Mouse (Mus musculus): ENCODE data around the gene Atg9a.

Gene Atg9a

GRCm38 (mm10) chr1:75214886-75215285, 22.9 kb upstream of the Atg9a start:
- no peak for DNase-seq

DNA sequence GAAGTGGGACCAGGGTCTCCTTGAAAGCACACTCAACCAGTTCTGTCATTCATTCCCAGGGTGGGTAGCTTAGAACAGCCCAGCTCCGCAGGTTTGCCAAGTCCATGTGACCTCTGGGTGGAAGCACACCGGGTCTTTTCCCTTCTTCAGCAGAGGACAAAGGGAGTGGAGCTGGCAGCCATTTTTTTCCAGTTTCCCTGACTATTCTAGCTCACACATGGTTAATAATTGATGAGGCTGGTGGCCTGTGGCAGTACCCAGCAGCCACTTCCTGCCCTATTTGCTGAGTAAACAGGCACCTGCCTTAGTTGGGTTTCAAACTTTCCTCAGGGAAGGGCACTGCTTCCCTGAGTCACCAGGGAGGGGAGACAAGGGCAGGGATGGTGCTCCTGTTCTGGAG, 22.4 kb upstream of the Atg9a start:
- DNase-seq: no peak

DNA sequence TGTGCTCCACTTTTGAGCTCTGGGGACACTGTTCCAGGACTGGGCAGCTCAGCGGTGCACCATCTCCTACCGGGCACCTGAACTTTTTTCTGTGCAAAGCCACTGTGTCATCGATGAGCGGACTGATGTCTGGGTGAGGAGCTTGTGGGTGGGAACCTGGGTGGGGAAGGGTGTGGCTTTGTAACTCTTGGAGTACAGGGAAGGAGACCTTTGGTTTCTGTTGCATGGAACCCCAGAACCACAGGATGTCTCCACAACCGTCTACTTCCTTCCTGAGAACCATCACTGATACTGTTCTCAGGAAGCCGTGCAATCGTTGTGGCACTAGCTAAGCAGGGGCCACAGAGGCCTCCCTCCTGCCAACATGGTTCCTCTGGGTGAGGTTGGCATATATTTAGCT, 21.1 kb upstream of the Atg9a start:
- no peak for DNase-seq

DNA sequence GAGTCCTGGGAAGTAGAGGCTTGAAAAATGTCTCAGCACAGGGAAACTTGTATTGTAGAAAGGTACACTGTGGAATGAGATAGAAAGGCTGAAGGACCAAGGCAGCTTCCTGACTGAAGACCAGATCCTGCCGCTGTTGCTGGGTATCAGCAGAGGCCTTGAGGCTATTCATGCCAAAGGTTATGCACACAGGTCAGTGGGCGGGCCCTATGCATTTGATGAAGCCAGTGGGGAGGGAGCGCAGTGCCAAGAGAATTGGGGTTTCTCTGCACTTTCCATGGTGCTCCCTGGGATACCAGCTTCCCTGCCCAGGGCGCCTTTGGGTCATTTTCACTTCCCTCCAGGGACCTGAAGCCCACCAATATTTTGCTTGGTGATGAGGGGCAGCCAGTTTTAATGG, 20.5 kb upstream of the Atg9a start:
- no peak for DNase-seq

- no peak for DNase-seq
Measured at GRCm38 (mm10) chr1:75211141-75211708, 19.2 kb upstream of the Atg9a start.

GRCm38 (mm10) chr1:75210136-75211087, 18.4 kb upstream of the Atg9a start, which contains the start of the genes Glb1l and Stk16:
Gene Glb1l, minus strand, starts transcription at chr1:75210813.
Gene Stk16, plus strand, starts transcription at chr1:75210838.
- DNase-seq: peak; percentile 96

DNA sequence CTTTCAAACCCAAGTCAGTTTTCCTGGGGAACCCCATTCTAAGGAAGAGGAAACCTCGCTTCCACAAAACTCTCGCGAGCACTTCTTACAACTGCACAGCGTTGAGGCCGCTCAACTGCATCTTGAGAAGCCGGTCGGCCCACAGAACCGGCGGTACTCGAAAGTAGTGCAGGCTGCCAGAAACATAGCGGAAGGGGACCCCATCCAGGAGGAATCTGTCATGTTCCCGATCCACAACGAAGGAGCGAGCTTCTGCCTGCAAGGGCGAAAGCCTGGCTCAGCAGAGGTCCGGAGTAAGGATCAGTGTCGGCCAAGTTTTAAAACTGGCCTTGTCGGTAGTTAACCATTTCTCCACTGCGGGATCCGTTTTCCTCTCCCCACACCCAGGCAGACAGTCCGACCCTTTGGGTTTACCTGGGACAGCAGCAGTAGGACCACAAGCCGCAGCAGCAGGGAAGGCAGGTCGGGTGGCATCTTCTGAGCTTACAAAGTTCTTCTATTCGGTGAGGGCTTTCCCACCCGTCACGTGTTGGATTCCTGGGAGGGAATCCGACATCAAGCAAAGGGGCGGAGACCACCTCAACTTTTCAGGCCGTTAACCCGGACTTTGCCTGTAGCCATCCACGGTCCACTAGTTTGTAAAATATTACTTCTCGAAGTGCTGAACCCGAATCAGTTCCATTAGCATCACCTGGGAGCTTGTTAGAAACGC, 17.1 kb upstream of the Atg9a start:
- no peak for DNase-seq

- no peak for DNase-seq
Measured at GRCm38 (mm10) chr1:75201236-75201635, 9.2 kb upstream of the Atg9a start.

DNA sequence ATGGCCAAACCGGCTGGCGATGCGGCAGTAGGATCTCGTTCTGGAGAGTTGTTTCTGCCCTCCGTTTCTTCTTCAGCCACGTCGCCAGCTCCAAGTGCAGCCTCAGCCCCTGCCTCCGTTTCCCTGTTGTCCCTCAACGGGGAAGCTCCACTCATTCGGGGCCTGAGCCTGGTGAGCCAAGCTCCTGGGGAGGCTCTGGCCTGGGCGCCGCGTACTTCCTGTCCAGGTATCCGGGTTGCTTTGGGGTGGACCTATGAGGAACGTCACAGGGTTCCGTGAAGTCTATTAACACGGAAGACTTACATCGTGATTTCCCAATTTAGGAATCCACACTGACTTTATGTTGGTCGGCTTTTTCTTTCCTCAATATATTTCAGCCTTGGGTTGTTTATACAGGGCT, 456 bp upstream of the Atg9a start:
- DNase-seq: peak; percentile 60

GRCm38 (mm10) chr1:75191258-75191621, 756 bp downstream of the Atg9a start:
- DNase-seq: no peak

DNA sequence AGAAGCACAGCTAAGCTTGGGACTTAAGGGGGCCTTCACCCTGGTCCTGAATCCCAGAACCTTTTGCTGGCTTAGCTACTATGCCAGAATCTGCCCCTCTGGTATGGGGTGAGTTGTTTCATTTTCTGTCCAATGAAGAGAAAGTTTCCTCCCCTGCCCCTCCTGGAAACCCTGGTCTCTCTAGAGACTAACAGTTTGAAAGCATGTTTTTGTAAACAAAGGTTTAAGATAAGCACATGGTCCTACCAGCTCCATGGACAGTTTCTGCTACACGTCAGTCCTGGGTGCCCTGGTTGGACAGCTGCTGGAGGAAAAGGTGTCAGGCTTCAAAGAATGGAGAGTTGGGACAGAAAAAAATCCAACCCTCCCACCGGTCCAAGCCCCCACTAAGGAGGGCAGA, 1.4 kb downstream of the Atg9a start:
- no peak for DNase-seq

DNA sequence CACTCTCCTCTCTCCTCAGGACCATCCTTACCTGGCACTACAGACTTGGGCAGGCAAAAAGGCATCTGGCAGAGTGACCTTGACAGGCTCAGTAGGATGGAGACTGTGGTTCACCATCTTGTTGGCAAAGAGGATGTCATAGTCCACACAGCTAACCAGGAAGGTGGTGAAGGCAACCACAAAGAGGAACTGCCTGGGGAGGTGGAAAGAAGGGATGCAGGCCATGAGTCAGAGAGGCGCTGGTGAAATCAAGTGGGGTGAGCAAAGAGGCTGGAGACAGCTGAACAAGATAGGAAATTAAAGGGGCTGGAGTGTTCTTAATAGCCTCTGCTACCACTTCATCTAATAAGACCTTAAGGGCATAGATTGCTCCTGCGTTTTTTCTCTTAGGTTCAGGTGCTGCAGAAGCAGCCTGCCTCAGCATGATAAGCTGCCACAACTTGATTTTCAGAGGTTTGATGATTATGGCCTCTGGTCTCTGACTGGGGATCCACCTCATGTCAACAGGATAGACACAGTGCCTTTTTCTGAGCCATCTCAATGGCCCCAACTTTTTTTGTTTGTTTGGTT, 4.0 kb downstream of the Atg9a start:
- DNase-seq: no peak

- DNase-seq: no peak
Measured at GRCm38 (mm10) chr1:75187126-75187525, 4.9 kb downstream of the Atg9a start.

- DNase-seq: no peak
Measured at GRCm38 (mm10) chr1:75185495-75185894, 6.5 kb downstream of the Atg9a start.

DNA sequence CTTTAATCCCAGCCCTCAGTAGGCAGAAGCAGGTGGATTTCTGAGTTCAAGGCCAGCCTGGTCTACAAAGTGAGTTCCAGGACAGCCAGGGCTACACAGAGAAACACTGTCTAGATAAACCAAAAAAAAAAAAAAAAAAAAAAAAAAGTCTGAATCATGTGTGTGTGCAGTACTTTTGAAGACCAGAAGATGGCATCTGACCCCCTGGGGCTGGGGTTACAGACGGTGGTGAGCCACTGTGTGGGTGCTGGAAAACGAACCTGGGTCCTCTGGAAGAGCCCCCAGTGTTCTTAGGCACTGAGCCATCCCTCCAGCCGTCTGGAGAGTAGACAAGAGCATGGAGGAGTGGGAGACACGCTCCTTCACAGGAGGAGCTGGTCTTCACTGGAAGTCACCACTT, 9.8 kb downstream of the Atg9a start:
- DNase-seq: no peak

DNA sequence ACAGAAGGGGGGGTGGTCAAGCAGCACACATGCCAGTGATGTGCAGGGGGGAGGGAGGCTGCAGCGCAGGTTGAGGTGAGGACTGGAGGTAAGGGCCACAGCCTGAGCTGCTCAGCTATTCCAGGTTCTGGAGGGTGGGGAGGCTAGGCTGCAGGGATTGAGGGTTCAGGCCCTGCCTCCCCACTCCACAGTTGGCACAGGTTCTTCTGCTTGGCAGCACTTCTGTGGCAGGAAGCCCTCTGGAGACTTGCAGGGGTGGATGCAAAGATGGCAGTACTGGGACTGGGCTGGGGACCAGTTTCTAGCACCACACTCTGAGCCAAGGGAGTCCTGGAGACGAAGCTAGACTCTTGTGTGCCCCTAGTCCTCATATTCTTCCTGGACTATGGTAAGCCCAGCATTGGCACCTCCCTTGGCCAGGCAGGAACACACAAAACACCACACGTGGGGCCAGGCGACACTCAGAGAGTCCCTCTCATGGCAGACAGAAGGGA, 10.6 kb downstream of the Atg9a start:
- DNase-seq: no peak

GRCm38 (mm10) chr1:75180741-75181140, 11.3 kb downstream of the Atg9a start:
- DNase-seq: no peak

DNA sequence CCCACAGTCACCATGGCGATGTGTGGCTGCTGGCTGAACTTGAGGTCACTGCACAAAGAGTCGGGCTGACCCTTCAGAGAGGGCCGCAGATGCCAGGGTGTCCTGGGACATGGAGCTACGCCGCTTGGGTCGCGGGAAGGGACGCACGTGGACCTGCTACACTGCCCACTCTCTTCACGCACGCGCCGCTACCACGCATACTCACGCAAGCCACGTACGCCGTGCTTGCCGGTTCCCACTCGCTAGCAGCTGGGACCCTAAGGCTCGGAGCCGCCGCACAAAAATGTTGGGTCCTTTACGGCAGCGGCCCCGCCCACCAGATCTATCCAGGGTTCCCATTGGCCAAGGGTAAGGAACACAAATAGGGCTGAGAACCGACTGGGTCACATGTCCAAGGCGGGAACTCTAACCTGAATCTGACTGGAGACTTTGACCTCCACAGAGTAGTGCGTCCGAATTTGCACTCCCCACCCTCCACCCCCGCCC, 11.8 kb downstream of the Atg9a start, which contains the start of gene Abcb6:
Gene Abcb6, minus strand, starts transcription at position 288 of the 486 bp plus-strand sequence.
- DNase-seq: peak; percentile 95

GRCm38 (mm10) chr1:75179334-75180104, 12.5 kb downstream of the Atg9a start:
- DNase-seq: peak; percentile 48

GRCm38 (mm10) chr1:75168472-75169464, 23.2 kb downstream of the Atg9a start, which contains the start of gene Zfand2b:
Gene Zfand2b, plus strand, starts transcription at chr1:75168646.
- peak; percentile 96 for DNase-seq

- no peak for DNase-seq
Measured at GRCm38 (mm10) chr1:75168093-75168471, 23.9 kb downstream of the Atg9a start.

All from layer of hippocampus, adult 9-11 months (tissue).